ENCODE assay signal across 12 mouse cellular contexts in the genomic region with DNA sequence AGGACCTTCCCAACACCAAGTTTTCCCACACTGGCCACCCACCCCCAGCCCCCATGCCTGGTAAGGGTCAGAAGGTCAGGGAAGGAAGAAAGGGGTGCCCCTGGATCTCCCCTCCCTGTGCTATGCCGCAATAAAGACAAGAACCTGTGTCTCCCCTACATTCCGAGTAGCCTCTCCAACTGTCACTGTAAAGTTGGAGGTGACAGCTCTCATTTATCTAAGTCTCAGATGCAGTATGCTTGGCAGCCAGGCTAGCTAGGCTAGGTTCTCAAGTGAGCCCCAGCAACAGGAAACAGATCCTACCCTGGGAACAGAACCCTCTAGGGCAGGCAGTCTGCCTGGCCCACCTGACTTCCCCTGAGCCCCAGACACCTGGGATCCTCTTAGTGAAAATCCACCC. TPM values are rescaled to one million over a fixed set of nuclear protein-coding genes. Genes with fewer than 3 reads are reported as not detected.
DNase-seq lines count a peak whose midpoint lies in the region; ATAC-seq and TF ChIP-seq lines count a peak whose summit lies in the region.
"Had no signal": no experiment of that assay in that cellular context is flagged by ENCODE, and none has a peak within 500 bp of the region (broad histone marks: within the 10 kb centered on the region; RNA-seq: fewer than 3 reads in every experiment).

No protein-coding gene starts in this region.

- DNase-seq in heart, adult 9 months (ENCODE audit: low spot score in 2 of 2): no peak
- no peak for DNase-seq in lung, postnatal 0 days (ENCODE audit: low spot score)
- DNase-seq in lung, adult 18-20 months: no peak
- DNase-seq in intestine, embryonic 14.5 days (ENCODE audit: low spot score): peak; percentile 48
- DNase-seq in adrenal gland, postnatal 25 days: no peak
- no peak for DNase-seq in left cerebral cortex, postnatal 14 days (ENCODE audit: low spot score in 2 of 2)
- DNase-seq: adrenal gland, postnatal 36 days; cerebellum, adult 11-12 months had no signal

- intact Hi-C loops in left cerebral cortex, postnatal 14 days (cut with DNase I): loop anchor here (5.0 kb wide), 1 partner anchor 34 kb away; no protein-coding TSS in a partner anchor

- no peak for TF ChIP-seq EP300 in lung, postnatal 0 days (IDR thresholded peaks at IDR 0.05)

- no peak overlapping the region for H3K4me3 ChIP-seq in heart, embryonic 16.5 days (ENCODE audit: low read length)
- no peak overlapping the region for H3K4me3 ChIP-seq in lung, postnatal 0 days (ENCODE audit: low read depth, low read length)
- no peak overlapping the region for H3K4me3 ChIP-seq in intestine, embryonic 14.5 days (ENCODE audit: low read depth, low read length)
- peak overlapping the region; percentile 19; the same call in 1 of the 2 replicates for H3K4me3 ChIP-seq in small intestine, adult 2 months (ENCODE audit: low read depth, low read length)
- H3K4me3 ChIP-seq: forebrain, embryonic 15.5 days had no signal

- no peak overlapping the region for H3K9ac ChIP-seq in heart, embryonic 16.5 days (ENCODE audit: low read length)
- H3K9ac ChIP-seq in lung, postnatal 0 days (replicated peaks; ENCODE audit: low read depth): no peak overlapping the region
- 0 out of 2 replicates have a peak overlapping the region, but pooled peaks have one; percentile 10 for H3K9ac ChIP-seq in intestine, embryonic 14.5 days (ENCODE audit: low read length)
- H3K9ac ChIP-seq: forebrain, embryonic 15.5 days; limb, embryonic 13.5 days had no signal

- TF ChIP-seq POLR2A in small intestine, adult 2 months (IDR thresholded peaks at IDR 0.05; ENCODE audit: low read depth, low read length): no peak

- H3K4me1 ChIP-seq in heart, embryonic 16.5 days (ENCODE audit: control insufficient read depth, insufficient read depth, low read length): peaks cover 32% of the 10 kb centered on the region
- peaks cover 31% of the 10 kb centered on the region for H3K4me1 ChIP-seq in lung, postnatal 0 days (ENCODE audit: insufficient read depth, low read depth, low read length)
- peaks cover 38% of the 10 kb centered on the region for H3K4me1 ChIP-seq in intestine, embryonic 14.5 days (replicated peaks; ENCODE audit: control insufficient read depth, insufficient read depth, low read length)
- H3K4me1 ChIP-seq in small intestine, adult 2 months (ENCODE audit: control insufficient read depth, insufficient read depth, insufficient read length, low read length): peaks cover 33% of the 10 kb centered on the region

- no peaks in the 10 kb centered on the region for H3K9me3 ChIP-seq in heart, embryonic 16.5 days (replicated peaks; ENCODE audit: control insufficient read depth, low read length)
- no peaks in the 10 kb centered on the region for H3K9me3 ChIP-seq in lung, postnatal 0 days (ENCODE audit: low read length)
- H3K9me3 ChIP-seq in intestine, embryonic 14.5 days (ENCODE audit: control insufficient read depth, low read length): no peaks in the 10 kb centered on the region
- H3K9me3 ChIP-seq: forebrain, embryonic 15.5 days; limb, embryonic 13.5 days had no signal

- H3K27me3 ChIP-seq in heart, embryonic 16.5 days (ENCODE audit: control insufficient read depth, insufficient read depth, low read length): no peaks in the 10 kb centered on the region
- no peaks in the 10 kb centered on the region for H3K27me3 ChIP-seq in lung, postnatal 0 days (replicated peaks; ENCODE audit: insufficient read depth, low read length)
- no peaks in the 10 kb centered on the region for H3K27me3 ChIP-seq in intestine, embryonic 14.5 days (replicated peaks; ENCODE audit: control insufficient read depth, insufficient read depth, low read length)
- no peaks in the 10 kb centered on the region for H3K27me3 ChIP-seq in small intestine, adult 2 months (ENCODE audit: control insufficient read depth, insufficient read depth, low read length)
- H3K27me3 ChIP-seq: forebrain, embryonic 15.5 days had no signal

- 45% methylated on average over 2 of the region's 2 CpGs for WGBS in heart, embryonic 16.5 days
- 61% methylated on average over 2 of the region's 2 CpGs for WGBS in lung, postnatal 0 days
- WGBS in intestine, embryonic 14.5 days: 20% methylated on average over 2 of the region's 2 CpGs
- 62% methylated on average over 2 of the region's 2 CpGs for WGBS in small intestine, adult 2 months

- peak overlapping the region; percentile 5; the same call in 1 of the 2 replicates for H3K27ac ChIP-seq in heart, embryonic 16.5 days (ENCODE audit: low read length)
- peak overlapping the region; percentile 52; the same call in 1 of the 2 replicates for H3K27ac ChIP-seq in lung, postnatal 0 days (ENCODE audit: low read length)
- peak overlapping the region; percentile 57 for H3K27ac ChIP-seq in intestine, embryonic 14.5 days (ENCODE audit: low read depth)
- H3K27ac ChIP-seq in small intestine, adult 2 months (ENCODE audit: insufficient read depth, low read depth, low read length): no peak overlapping the region
- H3K27ac ChIP-seq: forebrain, embryonic 15.5 days; limb, embryonic 13.5 days had no signal

- no peak for TF ChIP-seq CTCF in lung, postnatal 0 days (IDR thresholded peaks at IDR 0.05)
- no peak for TF ChIP-seq CTCF in small intestine, adult 2 months (IDR thresholded peaks at IDR 0.05; ENCODE audit: extremely low read depth, insufficient read length, insufficient replicate concordance, low read depth, low read length)

- H3K4me2 ChIP-seq in heart, embryonic 16.5 days (ENCODE audit: low read depth, low read length): peak overlapping the region; percentile 99
- H3K4me2 ChIP-seq in lung, postnatal 0 days (replicated peaks; ENCODE audit: low read depth, low read length): peak overlapping the region; percentile 99
- H3K4me2 ChIP-seq in intestine, embryonic 14.5 days (ENCODE audit: low read length): peak overlapping the region; percentile 89

- ATAC-seq in heart, embryonic 16.5 days (replicated peaks; ENCODE audit: extremely low read depth, insufficient read depth, low FRiP score): no peak
- ATAC-seq in lung, postnatal 0 days: no peak
- no peak for ATAC-seq in intestine, embryonic 14.5 days (replicated peaks; ENCODE audit: low FRiP score, low TSS enrichment, low read depth)
- ATAC-seq: forebrain, embryonic 15.5 days had no signal

- H3K36me3 ChIP-seq in heart, embryonic 16.5 days (ENCODE audit: control insufficient read depth, insufficient read depth): no peaks in the 10 kb centered on the region
- no peaks in the 10 kb centered on the region for H3K36me3 ChIP-seq in lung, postnatal 0 days (ENCODE audit: insufficient read depth, low read length)
- H3K36me3 ChIP-seq in intestine, embryonic 14.5 days (ENCODE audit: control insufficient read depth, insufficient read depth, low read length): no peaks in the 10 kb centered on the region
- no peaks in the 10 kb centered on the region for H3K36me3 ChIP-seq in small intestine, adult 2 months (ENCODE audit: control insufficient read depth, insufficient read depth, low read length)
- H3K36me3 ChIP-seq: forebrain, embryonic 15.5 days; limb, embryonic 13.5 days had no signal

RNA-seq across cellular contexts. Expression of a gene that starts 3.1 kb away (rescaled TPM):
- 4.3 and 5.8 TPM in 2 replicates for polyA plus RNA-seq in heart, embryonic 16.5 days (2015; fragmentation: Nextera tagmentation; extraction: Ambion mirVana)
- 13.8 and 14.8 TPM in 2 replicates for polyA plus RNA-seq in lung, postnatal 0 days (2015; fragmentation: Nextera tagmentation; extraction: Ambion mirVana)
- polyA plus RNA-seq in intestine, embryonic 14.5 days (2014; fragmentation: Nextera tagmentation; extraction: Ambion mirVana): 12.1 and 12.3 TPM in 2 replicates
- polyA plus RNA-seq in small intestine, adult 2 months (2012; rRNA removed): 46.7 and 189 TPM in 2 replicates
- total RNA-seq in adrenal gland, postnatal 25 days (2021): 20.0 and 21.3 TPM in 2 replicates
- 1 to 10 TPM; 6.5 to 9.9 TPM for total RNA-seq in left cerebral cortex, postnatal 14 days (2021)

RNA-seq across cellular contexts. Expression of a gene that starts 57.7 kb away (rescaled TPM):
- polyA plus RNA-seq in heart, embryonic 16.5 days (2015; fragmentation: Nextera tagmentation; extraction: Ambion mirVana): 1.7 and 2.1 TPM in 2 replicates
- polyA plus RNA-seq in lung, postnatal 0 days (2015; fragmentation: Nextera tagmentation; extraction: Ambion mirVana): 0.77 and 0.81 TPM in 2 replicates
- polyA plus RNA-seq in intestine, embryonic 14.5 days (2014; fragmentation: Nextera tagmentation; extraction: Ambion mirVana): 3.7 and 4.6 TPM in 2 replicates
- 0.20 and 1.0 TPM in 2 replicates for polyA plus RNA-seq in small intestine, adult 2 months (2012; rRNA removed)
- 5.9 and 6.3 TPM in 2 replicates for total RNA-seq in adrenal gland, postnatal 25 days (2021)
- 1 to 10 TPM; 6.0 TPM for total RNA-seq in left cerebral cortex, postnatal 14 days (2021)
